Mouse (Mus musculus): ENCODE results near the gene Nup107. TPM values are rescaled to one million over a fixed set of nuclear protein-coding genes. Genes with fewer than 3 reads are reported as not detected.
"Not testable (repeated sequence)": the region's sequence is repeated elsewhere in the genome, so short reads cannot be mapped to it uniquely, and the experiment has no call there.

The Nup107 gene
- total and polyA plus RNA-seq, 3 experiments, result 1.9 to 14.7 (median 14.0) TPM

DNA sequence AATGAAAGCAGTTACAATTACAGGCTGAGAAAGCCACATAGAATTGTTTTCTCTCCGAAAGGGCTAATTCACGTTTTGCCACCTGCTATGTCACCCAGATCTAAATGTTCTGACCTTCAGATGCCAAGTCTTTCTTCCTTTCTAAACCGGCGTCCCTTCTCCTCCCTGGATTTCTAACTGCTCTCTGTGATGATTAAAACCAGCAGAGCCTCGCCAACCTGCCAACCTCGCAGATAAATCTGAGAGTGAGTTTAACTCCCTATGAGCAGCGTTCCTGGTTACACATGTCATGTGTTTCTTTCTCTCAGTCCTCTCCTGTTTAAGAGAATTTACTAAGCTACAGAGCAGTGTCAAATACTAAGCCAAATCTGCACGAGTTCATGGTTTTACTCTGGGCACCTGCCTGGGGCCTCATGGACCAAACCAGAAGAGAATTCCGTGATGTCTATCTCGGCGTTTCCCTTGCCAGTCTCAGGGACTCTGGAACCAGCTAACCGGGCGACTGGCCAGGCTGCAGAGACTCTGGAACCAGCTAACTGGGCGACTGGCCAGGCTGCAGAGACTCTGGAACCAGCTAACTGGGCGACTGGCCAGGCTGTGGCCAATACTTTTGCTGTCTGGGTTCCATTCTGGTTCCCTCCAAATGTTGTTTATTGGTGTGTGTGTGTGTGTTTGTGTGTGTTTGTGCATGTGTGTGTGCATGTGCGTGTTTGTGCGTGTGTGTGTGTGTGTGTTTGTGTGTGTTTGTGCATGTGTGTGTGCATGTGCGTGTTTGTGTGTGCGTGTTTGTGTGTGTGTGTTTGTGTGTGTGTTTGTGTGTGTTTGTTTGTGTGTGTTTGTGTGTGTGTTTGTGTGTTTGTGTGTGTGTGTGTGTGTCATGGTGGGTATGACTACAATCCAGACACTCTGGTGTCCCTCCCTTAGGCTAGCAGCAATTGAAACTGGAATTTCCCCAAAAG, 74.1 kb downstream of the Nup107 start:
- DNase-seq, result peak; percentile 81

DNA sequence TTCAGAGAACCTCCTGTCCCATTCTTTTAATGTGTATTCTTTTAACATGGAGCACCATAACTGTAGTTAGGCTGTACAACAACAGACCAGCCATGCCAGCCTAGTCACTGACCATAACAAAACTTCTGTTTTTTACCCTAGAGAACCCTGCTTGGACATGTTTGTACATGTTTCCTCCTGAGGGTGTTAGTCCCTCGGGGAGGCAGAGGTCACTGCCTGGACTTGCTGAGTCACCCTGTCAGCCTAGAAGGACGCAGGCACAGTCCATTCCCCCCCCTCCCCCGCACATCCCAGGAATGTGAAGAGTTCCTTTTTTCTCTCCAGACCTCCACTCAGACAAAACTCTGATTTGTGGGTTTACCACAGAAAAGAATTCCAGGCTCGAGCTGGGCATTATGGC, 74.9 kb downstream of the Nup107 start:
- peak; percentile 88 for DNase-seq

DNA sequence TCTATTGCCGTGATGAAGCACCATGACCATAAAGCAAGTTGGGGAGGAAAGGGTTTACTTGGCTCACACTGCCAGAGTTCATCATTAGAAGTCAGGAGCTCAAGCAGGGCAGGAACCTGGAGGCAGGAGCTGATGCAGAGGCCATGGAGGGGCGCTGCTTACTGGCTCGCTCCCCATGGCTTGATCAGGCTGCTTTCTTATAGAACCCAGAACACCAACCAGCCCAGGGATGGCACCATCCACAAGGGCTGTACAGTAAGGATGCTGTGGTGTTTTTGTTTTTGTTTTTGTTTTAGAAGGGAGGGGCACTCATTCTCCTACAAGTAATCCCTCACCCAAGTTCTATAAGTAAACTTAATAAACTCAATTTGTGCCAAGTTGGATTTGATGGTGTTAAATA, 75.8 kb downstream of the Nup107 start:
- DNase-seq, result no peak

DNA sequence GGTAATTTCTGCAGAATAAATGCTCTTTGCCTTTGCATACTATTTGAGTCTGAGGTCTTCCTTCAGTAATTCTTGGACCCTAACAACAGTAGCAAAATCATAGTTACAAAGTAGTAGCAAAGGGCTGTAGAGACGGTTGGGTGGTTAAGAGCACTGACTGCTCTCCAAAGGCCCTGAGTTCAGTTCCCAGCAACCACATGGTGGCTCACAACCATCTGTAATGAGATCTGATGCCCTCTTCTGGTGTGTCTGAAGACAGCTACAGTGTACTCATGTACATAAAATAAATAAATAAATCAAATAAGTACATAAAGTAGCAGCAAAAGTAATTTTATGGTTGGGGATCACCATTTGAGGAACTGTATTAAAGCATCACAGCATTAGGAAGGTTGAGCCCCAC, 76.9 kb downstream of the Nup107 start:
- DNase-seq, result not testable (repeated sequence)

DNA sequence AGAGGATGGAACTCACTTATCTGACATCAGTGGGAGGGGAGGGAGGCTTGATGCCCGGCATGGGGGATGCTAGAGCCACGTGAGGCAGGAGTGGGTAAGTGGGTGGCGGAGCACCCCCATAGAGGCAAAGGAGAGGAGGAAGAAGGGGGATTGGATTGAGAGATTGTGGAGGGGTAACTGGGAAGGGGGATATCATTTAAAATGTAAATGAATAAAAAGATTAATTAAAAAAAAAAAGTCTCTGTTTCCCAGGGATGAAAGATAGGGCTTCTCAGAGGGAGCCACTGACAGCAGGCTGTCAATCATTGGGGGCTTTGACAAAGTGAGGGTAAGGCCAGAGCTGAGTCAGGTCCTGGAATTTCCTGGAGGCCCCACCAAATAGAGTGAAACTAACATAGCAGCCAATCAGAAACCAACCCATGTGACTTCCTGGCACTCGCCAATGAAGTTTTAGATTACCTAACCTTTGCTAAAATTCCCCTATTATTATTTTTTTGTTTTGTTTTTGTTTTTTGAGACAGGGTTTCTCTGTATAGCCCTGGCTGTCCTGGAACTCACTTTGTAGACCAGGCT, 77.5 kb downstream of the Nup107 start:
- no peak for DNase-seq

DNA sequence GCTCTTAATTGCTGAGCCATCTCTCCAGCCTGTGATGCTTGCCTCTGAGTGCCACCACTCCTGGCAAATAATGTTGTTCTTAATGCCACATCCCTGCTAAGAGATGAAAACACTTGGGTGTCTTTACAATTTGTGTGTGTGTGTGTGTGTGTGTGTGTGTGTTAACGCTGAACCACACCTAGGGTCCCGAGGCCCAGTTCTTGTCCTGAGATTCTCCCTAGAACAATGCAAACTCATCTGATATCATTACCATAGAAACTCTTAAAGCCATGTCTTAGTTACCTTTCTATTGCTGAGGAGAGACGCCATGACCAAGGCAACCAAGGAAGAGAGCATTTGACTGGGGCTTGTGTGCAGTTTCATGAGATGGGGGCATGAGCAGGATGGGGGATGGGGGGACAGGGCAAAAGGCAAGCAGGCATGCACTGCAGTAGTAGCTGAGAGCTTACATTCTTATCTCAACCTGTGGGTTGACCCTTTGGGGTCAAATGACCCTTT, 78.4 kb downstream of the Nup107 start:
- no peak for DNase-seq

DNA sequence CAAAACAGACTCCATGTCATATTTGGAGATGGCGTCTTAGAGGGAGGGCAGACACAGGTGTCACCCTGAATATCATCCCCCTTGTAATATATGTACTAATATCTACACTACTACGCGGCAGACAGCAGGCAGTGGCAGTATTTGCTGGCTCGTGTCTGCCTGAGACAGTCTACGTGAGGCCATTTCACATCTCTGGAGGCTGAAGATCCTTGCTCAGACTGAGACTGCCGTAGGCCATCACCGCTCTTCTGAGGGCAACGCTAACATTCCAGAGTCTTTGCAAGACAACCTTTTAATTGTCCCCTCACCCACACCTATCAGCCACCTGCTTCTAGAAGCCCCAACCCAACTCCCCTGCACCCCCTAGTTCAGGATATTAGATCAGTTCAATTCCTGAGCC, 79.0 kb downstream of the Nup107 start:
- no peak for DNase-seq

DNA sequence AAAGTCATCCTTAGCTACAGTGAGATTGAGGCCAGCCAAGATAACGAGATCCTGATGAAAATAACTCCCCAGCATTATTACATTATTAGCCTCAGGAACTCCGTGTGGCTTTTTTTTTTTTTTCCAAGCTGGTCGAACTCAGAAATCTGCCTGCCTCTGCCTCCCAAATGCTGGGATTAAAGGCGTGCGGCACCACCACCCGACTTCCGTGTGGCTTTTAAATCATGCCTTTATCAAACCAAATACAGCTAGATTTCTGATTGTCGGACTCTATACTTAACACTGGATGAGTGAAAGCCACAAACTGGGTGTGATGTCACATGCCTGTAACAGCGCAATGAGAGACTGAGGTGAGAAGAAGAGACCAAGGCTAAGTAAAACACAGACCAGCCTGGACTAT, 79.6 kb downstream of the Nup107 start:
- no peak for DNase-seq

DNA sequence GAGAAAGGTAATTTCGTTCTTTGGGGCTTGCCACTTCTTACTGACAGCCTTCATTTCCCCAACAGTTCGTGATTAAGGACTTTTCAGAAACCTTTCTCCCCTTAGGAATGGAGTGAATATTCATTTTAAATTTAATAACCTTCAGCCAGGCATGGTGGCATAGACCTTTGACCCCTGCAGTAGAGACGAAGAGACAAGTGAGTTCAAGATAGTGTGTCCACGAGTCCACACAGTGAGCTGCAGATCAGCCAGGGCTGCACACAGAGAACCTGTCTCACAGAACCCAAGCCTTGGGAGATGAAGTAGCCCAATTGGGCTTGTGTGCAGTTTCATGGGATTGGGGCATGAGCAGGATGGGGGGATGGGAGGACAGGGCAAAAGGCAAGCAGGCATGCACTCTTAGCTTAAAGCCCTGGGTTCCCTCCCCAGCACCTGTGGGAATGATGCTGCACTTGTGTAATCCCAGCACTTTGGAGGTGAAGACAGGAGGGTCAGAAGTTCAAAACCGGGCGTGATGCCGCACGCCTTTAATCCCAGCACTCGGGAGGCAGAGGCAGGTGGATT, 80.2 kb downstream of the Nup107 start:
- DNase-seq, result no peak

DNA sequence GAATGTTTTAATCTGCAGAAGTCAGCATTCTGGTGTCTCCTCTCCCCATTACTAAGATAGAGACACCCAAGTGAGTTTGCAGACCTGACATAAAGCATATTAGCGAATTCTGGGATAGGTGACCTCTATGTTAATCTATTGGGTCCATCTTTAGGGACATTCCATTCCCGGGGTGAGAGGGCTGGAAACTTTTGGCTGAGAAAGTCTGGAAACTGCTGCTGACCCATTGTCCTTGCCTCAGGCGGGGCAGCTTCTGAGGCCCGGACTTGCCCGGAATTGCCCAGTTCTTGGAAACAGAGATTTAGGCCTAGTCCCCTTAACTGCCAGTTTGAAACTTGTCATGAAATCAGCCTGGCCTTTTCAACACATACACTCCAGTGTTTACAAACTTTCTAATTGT, 81.1 kb downstream of the Nup107 start:
- no peak for DNase-seq

DNA sequence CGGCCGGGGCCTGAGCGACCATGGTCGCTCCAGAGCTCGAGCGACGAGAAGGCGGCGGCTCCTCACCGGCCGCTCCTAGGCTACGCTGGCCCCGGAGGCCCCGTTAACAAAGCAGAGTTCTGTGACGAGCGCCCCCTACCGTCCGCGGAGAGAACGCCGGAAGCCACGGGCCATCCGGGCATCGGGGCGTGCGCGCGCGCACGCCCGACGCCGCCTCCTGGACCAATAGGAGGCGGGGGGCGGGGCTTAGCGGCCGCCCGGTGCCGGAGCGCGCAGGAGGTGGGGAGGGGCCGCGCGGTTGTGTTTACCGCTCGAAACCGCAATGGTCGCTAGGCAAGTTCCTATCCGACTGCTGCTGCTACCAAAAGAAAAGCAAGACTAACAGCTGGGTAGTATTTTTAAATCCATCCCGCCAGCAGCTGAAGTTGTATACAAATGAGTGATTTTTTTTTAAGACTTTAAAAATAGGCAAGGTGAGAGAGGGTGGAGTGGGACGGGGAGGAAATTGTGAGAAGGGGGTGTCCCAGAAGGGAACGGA, 81.8 kb downstream of the Nup107 start, which contains the start of gene Mdm2:
Mdm2 (minus strand) TSS at position 155 of the 538 bp plus-strand sequence.
- peak; percentile 96 for DNase-seq

DNA sequence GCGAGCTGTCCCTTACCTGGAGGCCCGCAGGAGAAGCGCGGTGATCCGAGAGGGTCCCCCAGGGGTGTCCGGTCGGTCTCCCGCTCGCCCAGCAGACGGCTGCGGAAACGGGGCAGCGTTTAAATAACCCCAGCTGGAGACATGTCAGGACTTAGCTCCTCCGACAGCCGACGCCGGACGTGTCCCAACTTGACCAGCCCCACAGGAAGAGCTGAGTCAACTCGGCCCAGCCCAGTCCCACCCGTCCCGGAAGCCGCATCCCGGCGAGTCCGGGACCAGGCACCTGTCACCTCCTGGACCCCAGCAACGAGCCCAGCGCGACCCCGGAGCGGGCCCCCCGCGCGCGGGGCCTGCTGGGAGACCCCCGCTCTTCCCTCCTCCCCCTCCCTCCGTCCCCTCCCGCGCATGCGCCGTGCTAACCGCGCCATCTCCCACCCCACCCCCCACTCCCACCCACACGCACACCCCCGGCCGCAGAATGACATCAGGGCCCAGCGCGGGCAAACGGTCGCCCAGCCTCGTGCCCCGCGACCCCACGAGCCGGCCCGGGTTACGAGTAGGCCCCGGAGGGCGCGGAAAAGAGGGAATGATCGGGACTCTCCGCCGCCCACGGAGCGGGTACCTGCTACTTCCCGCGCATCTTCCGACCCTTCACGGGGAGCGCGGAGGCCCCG, 82.4 kb downstream of the Nup107 start:
- DNase-seq, result peak; percentile 90

DNA sequence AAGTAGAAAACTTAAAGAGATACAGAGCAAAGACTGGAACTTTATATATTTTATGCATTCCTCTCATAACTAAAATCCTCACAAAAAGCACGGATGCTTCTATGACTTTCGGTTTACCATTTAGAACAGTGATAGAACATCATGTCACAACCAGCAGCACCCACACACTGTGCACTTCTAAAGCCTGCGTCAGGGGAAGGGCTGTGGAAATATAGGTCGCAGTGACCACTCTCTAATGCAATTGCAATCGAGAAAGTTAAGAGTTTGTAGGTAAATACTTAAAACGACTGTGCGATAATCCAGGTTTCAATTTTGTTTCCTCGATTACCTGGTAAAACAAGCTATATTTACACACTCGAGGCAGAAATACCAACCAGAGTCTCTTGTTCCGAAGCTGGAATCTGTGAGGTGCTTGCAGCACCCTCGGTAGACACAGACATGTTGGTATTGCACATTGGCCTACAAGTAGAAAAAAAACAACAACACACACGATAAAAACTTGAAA, 83.1 kb downstream of the Nup107 start:
- DNase-seq, result no peak

DNA sequence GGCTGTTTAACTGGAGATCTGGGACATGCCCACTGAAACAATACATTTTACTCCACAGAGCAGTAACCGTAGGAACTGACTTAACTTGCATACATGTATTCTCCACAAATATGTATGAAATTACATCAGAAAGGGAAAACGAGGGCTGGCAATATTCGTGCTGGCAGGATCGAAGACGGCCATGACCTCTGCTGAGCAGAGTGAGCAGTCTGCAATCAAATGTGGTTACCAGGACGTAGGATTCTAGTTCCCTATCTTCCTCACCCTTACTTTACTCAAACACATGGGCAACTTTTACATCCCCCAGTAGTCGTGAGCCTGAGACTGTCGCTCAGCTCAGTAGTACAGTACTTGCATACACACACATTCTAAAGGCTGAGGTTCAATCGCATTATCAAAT, 83.6 kb downstream of the Nup107 start:
- DNase-seq, result peak; percentile 40

DNA sequence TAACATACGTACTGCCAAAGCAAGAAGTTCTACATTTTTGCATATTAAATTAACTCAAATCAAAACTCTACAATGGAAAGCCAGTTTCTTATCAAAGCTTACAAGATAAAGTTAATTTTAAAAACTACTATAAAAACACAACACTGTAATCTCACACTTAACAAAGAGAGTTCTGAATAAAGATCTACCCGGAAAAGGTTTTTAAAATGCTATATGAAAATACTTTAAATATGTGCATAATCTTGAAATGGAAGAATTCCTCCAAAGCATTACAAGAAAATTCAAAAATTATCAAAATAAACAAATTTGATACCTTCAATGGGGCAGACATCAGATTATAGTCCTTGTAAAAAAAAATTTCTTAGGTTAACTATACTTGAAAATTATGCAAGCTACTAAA, 84.1 kb downstream of the Nup107 start:
- DNase-seq, result no peak

DNA sequence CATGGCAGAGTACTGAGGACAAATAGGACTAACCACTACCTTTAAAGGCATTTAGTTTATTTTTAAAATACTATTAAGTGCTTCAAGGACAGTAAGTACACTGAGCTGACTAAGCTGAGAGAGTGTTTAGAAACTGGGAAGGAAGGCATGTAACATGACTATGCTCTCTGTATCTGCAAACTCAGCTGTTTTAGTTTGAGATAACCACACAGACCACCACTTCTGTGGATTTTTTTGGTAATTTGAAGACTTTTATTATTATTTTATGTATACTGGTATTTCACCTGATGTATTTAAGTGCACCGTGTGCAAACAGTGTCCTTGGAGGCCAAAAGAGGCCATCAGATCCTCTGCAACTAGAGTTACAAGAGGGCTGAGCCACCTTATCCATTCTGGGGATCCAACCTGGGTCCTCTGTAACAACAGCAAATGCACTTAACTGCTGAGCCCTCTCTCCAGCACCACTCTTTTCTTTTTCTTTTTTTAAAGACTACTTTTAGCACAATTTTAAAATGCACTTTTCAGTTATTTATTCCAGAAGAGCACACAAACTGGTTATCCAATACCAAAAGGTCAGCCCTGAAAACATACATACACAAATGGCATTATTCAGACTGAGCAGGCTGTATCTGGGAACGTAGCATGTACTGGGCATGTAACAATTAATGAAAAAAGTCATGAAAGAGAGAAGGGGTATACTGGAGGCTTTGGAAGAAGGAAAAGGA, 85.2 kb downstream of the Nup107 start:
- DNase-seq, result no peak

DNA sequence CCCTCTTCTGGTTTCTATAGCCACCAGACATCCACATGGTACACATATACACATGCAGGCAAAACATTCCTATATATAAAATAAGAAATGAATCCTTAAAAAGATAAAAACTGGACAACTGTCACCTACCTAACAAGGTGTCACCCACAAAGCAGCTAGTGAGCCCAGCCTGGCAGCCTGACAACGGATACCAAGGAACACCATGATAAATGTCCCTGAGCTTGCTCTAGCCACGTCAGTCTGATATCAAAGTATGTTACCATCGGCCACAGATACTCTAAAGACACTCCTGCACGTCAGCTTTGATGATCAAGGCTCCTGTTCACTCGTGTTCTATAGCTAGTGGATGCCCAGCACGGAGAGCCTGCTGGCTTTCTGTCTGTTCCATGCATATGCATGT, 86.1 kb downstream of the Nup107 start:
- peak; percentile 37 for DNase-seq

DNA sequence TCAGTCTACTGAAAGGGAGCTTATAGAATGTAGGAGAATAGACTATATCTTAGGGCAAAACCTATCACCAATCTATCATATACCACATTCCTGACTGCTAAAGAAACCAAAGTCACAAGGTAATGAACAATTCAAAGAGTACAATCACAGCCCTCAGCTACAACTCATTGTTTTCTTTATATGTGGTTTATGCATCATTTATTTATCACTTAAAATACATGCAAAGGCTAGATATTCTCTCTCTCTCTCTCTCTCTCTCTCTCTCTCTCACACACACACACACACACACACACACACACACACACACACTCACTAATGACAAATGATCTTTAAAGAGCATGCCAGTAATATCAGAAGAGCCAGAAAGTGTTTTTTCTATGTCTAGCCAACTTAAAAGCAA, 86.7 kb downstream of the Nup107 start:
- DNase-seq, result no peak

DNA sequence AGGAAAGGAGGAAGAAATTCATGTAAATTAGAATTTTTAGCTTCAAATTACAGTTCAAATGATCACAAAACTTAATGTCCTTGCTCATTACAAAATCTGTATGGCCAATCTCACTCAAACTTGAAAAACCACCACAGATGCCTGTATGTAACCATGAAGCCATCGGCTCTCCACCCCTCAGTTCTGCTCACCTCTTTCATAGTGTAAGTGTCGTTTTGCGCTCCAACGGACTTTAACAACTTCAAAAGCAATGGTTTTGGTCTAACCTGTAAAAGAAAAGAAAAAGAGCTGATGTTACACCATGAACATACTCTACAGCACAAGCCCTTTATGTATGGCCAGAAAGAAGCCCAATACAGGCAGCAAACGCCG, 87.6 kb downstream of the Nup107 start:
- no peak for DNase-seq

DNA sequence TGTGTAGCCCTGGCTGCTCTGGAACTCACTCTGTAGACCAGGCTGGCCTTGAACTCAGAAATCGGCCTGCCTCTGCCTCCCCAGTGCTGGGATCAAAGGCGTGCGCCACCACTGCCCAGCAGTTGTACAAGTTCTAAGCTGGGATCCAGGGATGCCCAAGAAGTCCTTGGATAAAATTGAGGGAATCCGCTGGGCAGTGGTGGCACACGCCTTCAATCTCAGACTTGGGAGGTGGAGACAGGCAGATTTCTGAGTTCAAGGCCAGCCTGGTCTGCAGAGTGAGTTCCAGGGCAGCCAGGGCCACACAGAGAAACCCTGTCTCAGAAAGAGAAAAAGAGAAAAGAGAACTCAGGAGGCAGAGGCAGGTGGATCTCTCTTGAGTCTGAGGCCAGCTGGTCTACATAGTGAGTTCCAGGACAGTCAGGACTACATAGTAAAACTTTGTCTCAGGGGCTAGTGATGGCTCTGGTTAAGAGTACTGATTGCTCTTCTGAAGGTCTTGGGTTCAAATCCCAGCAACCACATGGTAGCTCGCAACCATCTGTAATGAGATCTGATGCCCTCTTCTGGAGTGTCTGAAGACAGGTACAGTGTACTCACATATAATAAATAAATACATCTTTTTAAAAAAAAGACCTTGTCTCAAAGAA, 88.1 kb downstream of the Nup107 start:
- DNase-seq, result not testable (repeated sequence)

DNA sequence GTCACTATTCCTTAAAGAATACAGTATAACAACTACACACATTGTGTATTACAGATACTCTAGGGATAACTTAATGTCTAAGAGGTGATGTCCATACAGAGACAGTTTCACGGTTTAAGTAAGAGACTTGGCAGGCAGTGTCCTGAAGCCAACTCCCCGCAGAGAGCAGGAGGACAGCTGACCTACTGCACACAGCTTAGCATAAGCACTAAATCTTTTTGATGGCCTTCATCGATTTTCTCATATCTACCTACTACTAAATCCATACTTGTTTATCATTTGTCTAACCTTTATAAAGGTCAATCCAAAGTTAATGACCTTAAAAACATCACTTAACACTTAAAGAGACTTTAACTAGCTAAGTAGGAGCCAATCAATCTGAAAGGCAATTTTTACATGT, 89.0 kb downstream of the Nup107 start:
- DNase-seq, result no peak

All from adrenal gland, adult 2 months (tissue).